Mouse (Mus musculus) lung, adult 2 months (tissue): ENCODE measurements around the gene Tmem238l. TPM values are rescaled to one million over a fixed set of nuclear protein-coding genes. Genes with fewer than 3 reads are reported as not detected.

ENCODE experiments used
- DNase-seq: peaks from one replicate; pipeline ENCODE4 v3.0.0; 2022
- H3K4me1 ChIP-seq: fragments of 200-500 bp; 2 replicates; pipeline ENCODE4 v1.6.1; 2011; ENCODE audit warnings: low read length; ENCODE audit not compliant: control insufficient read depth, insufficient read depth
- H3K4me3 ChIP-seq: fragments of 200-500 bp; replicated peaks from 2 replicates; pipeline ENCODE3; 2011; ENCODE audit warnings: low read depth, mild to moderate bottlenecking, control low read depth, low read length; ENCODE audit errors: extremely low read depth
- CTCF ChIP-seq: fragments of 200-500 bp; IDR thresholded peaks from 2 replicates; pipeline ENCODE4 v1.5.1; 2011; ENCODE audit warnings: mild to moderate bottlenecking, low read length, control low read depth; ENCODE audit not compliant: insufficient read depth
- POLR2A ChIP-seq: fragments of 200-500 bp; IDR thresholded peaks from 2 replicates; pipeline ENCODE4 v1.6.1; 2011; ENCODE audit warnings: low read depth, mild to moderate bottlenecking, control low read depth, low read length, borderline replicate concordance; ENCODE audit errors: extremely low read depth
- WGBS: fragments of 180-500 bp; shearing (Covaris S2); methylation state at CpG from one replicate; pipeline ENCODE4 v1.1.7; 2018; 5-methylcytosine and 5-hydroxymethylcytosine counted together
- polyA plus RNA-seq: library from polyadenylated mRNA; depleted of rRNA; stranded (reverse); fragments of >200 nt; gene quantifications from 2 replicates; pipeline ENCODE4 v1.2.3, GENCODE M21; 2012; rRNA removed

Tmem238l gene
- polyA plus RNA-seq: 0.14 and 0.27 TPM in 2 replicates

DNA sequence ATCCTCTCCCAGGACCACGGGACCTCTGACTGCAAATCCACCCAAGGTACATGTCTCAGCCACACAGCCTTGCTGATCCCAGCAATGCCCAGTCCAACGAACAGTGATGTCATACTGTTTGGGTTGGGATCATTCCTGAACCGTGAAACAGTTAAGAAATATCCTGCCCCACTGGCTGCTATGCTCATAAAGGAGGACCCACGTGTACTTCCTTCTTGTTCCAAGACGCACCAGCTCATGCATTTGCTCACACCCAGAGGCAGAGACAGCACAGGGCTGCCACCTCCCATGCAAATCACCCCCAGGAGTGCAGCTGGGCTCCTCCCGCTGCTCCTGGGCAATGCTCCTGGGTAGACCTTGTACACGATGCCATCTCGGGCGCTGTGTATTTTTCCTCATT lies at the start of gene Tmem238l:
Tmem238l (plus strand) TSS at position 336 of the 400 bp plus-strand sequence.
- 68% methylated on average over 9 of the region's 9 CpGs for WGBS
- H3K4me1 ChIP-seq: no peaks in the 10 kb centered on the region
- DNase-seq: no peak
- TF ChIP-seq POLR2A (no peak), CTCF (no peak)
- no peak within 1 kb of the TSS for H3K4me3 ChIP-seq

DNA sequence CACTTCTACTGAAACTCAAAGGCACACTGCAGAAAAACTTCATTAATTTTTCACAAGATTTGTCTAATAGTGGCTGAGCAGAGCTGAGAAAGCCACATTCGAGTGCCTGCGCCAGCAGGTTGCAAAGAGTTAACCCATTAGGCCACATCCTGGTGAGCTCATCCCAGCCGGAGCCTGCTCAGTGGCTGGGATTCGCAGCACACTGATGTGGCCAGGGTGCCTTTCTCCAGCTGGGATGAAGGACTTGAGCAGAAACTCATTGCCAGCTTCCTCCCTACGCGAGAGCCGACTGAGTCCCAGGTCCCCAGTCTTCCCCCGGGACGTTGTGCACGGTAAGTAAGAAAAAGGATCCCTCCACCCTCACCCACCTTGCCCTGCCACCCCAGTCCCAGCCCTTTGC lies 44.6 kb upstream of the Tmem238l start, which contains the start of gene Pirt:
Pirt (plus strand) TSS at position 171 of the 400 bp plus-strand sequence.
- H3K4me1 ChIP-seq: no peaks in the 10 kb centered on the region
- H3K4me3 ChIP-seq: no peak within 1 kb of the TSS
- TF ChIP-seq CTCF: no peak
- no peak for TF ChIP-seq POLR2A
- 41% methylated on average over 10 of the region's 10 CpGs for WGBS
- no peak for DNase-seq

DNA sequence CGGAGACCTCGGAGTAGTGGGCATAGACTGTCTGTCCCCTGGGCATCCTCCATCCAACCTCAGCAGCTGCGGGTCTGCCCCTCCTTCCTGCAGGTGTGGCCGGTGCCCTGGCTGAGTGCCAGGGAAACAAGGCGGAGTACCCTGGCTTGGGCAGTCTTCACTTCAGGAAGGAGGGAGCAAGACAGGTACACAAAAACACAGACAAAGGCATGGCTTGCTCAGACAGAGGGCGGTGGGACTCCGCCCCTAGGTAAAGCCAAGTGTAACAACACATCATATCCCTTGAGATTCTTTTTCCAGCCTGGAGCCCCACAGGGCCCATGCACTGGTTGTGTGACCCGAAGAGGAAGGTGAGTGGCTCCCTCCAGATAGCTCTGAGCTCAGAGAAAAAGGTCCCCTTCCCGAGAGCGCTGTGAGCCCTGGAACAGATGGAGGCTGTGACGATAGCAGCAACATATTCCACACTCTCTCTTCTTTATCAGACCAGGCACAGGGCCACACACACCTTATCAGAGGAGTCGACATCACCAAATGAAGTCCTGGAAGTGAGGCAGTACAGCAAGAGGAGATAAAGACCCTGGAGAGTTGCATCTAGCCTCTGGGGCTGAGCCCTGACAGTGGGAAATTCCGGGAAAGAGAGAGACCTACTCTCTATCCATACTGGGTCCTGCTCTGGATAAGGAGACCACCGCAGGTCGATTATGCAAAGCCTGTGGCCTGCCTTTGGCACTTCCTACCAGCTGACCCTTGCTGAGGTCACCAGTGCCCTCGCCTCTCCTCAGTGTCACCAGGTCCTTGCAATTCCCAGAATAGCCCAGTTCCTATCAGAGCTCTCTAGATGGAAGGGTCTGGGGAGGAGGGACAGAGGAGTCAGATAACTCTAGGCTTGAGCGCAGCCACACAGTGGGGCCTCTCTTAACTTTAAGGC lies 43.6 kb upstream of the Tmem238l start:
- no peak overlapping the region for H3K4me3 ChIP-seq

DNA sequence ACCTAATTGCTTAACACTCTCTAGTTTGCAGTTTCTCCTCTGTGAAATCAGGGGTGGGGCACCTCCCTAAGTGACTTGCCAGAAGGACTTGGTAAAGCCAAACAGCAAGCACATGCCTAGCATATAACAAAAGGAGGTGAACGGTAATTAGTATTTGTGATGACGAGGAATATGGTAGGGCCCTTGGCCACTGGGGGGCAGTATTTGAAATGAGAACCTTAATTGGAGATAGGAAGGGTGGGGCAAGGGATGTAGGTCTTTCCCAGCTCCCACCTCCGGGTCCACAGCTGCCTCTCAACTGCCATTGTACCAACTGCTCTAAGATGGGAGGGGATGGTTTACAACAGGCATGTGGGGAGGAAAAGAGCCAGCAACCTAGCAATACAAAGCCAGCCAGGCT lies 42.2 kb upstream of the Tmem238l start:
- no peaks in the 10 kb centered on the region for H3K4me1 ChIP-seq
- TF ChIP-seq POLR2A: no peak
- TF ChIP-seq CTCF: peak; percentile 26; the same call in 1 of the 2 replicates
- no peak overlapping the region for H3K4me3 ChIP-seq
- 13% methylated on average over 3 of the region's 3 CpGs for WGBS
- peak; percentile 40 for DNase-seq

More for the DNA sequence above, 43.6 kb upstream of the Tmem238l start:
- 40% methylated on average over 17 of the region's 17 CpGs for WGBS
- H3K4me1 ChIP-seq: no peaks in the 10 kb centered on the region
- TF ChIP-seq CTCF: no peak
- no peak for TF ChIP-seq POLR2A
- no peak for DNase-seq

DNA sequence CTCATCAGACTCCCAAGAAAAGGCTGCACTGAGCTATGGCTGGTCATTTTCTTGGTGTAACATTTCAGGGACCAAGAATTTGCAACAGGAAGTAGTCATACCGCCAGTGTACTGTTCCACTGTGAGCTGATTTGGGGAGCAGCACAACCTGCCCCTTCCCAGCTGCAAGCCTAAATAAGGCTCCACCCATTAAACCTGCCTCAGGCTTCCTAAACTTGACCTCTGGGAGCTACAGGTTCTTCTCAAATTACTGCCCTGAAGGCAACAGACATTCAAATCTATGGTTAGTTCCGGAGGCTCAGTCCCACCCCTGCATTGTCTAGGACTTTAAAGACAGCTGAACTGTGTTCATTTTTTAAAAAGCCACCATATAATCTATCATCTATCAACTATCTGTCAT lies 36.4 kb upstream of the Tmem238l start:
- H3K4me1 ChIP-seq: no peaks in the 10 kb centered on the region
- no peak for DNase-seq
- TF ChIP-seq POLR2A (no peak), CTCF (no peak)
- 54% methylated on average over 2 of the region's 2 CpGs for WGBS
- H3K4me3 ChIP-seq: no peak overlapping the region

DNA sequence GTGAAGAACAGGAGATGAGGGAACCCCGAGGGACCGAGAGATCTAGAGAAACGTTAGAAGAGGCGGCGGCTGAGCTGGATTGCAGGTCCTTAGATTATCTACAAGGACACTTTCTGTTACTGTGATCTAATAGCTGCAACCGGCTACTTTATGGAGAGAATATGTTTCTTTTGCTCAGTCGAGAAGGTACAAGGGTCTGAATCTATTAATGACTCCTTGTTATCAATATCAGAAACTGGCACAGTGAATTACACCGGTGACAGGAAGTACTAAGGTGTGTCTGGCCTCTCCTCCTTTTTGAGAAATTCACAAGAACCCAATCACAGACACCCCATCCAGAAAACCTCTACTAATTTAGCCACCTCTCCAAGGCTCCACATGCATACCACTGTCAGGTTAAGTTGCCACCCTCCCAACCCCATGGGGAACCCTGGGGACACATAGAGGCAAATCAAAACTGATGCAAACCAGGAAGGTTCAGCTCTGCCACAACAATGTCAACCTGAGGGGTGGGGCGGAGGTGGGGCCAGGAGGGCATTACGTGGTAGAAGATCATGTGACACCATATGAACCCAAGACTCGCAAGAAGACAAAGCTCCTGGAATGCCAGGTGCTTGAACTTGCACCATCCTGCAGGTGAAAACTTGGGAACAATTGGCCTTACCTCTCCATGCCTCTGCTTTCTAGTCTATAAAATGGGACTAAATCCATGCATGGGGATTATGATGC lies 32.2 kb upstream of the Tmem238l start:
- Histone ChIP-seq H3K4me1 (no peaks in the 10 kb centered on the region), H3K4me3 (no peak overlapping the region)
- TF ChIP-seq CTCF: no peak
- 78% methylated on average over 11 of the region's 11 CpGs for WGBS
- DNase-seq: no peak

DNA sequence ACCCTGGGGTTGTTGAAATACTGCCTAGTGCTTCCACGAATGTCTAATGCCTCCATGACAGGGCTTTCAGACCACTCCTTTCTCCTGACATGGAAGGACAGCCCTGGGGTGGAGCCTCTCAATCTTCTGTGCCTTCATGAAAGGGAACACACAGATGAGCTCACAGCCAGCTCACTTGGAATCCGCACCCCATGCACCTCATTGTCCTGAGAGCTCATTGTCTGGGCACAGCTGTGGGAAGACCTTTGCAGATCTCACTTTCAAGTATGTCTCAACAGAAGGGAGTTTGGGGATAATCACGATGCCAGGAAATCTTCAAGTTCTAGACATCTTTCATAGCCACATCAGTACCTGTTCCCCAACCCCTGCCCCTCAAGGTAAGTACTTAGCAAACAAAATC lies 28.1 kb upstream of the Tmem238l start:
- WGBS: 62% methylated on average over 3 of the region's 3 CpGs
- no peak for TF ChIP-seq CTCF
- no peak for TF ChIP-seq POLR2A
- Histone ChIP-seq H3K4me3 (no peak overlapping the region), H3K4me1 (no peaks in the 10 kb centered on the region)
- no peak for DNase-seq

DNA sequence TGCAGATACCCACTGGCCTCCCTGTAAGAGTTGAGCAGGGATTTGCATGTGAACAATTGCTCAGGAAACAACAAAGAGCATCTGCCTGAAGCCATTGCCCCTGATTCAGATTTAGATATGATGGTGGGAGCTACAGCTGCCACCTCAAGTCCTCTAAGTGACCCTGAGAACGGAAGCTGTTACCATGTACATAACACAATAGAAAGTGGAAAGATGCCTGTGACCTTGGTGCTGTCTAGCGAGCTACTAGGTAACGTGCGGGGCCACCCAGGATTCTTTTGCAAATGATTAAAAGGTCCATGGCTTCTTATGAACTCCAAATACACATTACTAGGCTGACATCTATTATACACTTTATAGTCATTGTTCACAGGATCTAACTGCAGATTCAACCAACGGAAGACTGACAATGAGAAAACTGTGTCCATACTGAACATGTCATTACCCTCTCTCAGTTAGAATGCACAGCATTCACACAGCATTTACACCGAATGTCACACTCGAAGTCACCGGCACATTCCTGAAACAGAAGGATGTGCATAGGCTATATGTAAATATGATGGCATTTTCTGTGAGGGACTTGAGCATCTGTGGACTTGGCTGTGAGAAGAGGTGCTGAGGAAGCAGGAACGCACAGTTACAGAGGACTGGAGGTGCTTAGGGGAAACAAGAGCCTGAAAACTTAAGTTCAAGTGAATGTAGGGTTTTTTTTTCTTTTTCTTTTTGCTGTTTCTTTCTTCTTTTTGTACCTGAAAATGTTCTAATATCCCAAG lies 23.4 kb upstream of the Tmem238l start:
- no peaks in the 10 kb centered on the region for H3K4me1 ChIP-seq
- no peak overlapping the region for H3K4me3 ChIP-seq
- no peak for DNase-seq
- TF ChIP-seq CTCF: no peak
- TF ChIP-seq POLR2A: no peak
- 70% methylated on average over 9 of the region's 9 CpGs for WGBS
